ENCODE assay signal across 26 mouse cellular contexts in genomic region chr12:45499834-45500233, GRCm38 (mm10).
A peak's percentile ranks its signal among the peaks of the same experiment; 100 is the strongest.
DNase-seq lines count a peak whose midpoint lies in the region; ATAC-seq and TF ChIP-seq lines count a peak whose summit lies in the region.
"Had no signal": no experiment of that assay in that cellular context is flagged by ENCODE, and none has a peak within 500 bp of the region (broad histone marks: within the 10 kb centered on the region; RNA-seq: fewer than 3 reads in every experiment).

No protein-coding gene starts in this region.

- no peaks in the 10 kb centered on the region for H3K36me3 ChIP-seq in hindbrain, embryonic 15.5 days
- H3K36me3 ChIP-seq in hindbrain, embryonic 13.5 days, result no peaks in the 10 kb centered on the region
- H3K36me3 ChIP-seq in forebrain, postnatal 0 days (ENCODE audit: insufficient read depth), result no peaks in the 10 kb centered on the region
- no peaks in the 10 kb centered on the region for H3K36me3 ChIP-seq in midbrain, postnatal 0 days (ENCODE audit: insufficient read depth, low read length)
- H3K36me3 ChIP-seq: embryonic facial prominence, embryonic 15.5 days; heart, embryonic 12.5 days; kidney, embryonic 15.5 days; limb, embryonic 12.5 days; liver, embryonic 12.5 days; neural tube, embryonic 12.5 days had no signal

- H3K4me3 ChIP-seq in hindbrain, embryonic 15.5 days, result no peak overlapping the region
- no peak overlapping the region for H3K4me3 ChIP-seq in hindbrain, embryonic 13.5 days
- no peak overlapping the region for H3K4me3 ChIP-seq in forebrain, postnatal 0 days (ENCODE audit: low read depth, low read length)
- H3K4me3 ChIP-seq in midbrain, postnatal 0 days (ENCODE audit: low read depth, low read length), result no peak overlapping the region
- H3K4me3 ChIP-seq: embryonic facial prominence, embryonic 15.5 days; heart, embryonic 12.5 days; kidney, embryonic 15.5 days; limb, embryonic 12.5 days; liver, embryonic 12.5 days; neural tube, embryonic 12.5 days had no signal

- H3K9ac ChIP-seq in hindbrain, embryonic 15.5 days, result no peak overlapping the region
- H3K9ac ChIP-seq in hindbrain, embryonic 13.5 days, result no peak overlapping the region
- no peak overlapping the region for H3K9ac ChIP-seq in forebrain, postnatal 0 days
- no peak overlapping the region for H3K9ac ChIP-seq in midbrain, postnatal 0 days (replicated peaks; ENCODE audit: low read length, poor library complexity, severe bottlenecking)
- H3K9ac ChIP-seq: embryonic facial prominence, embryonic 15.5 days; heart, embryonic 12.5 days; kidney, embryonic 15.5 days; limb, embryonic 12.5 days; liver, embryonic 12.5 days; neural tube, embryonic 12.5 days had no signal

- 0 out of 2 replicates have a peak, but pooled peaks cover 5% of the 10 kb centered on the region for H3K4me1 ChIP-seq in hindbrain, embryonic 15.5 days (replicated peaks)
- H3K4me1 ChIP-seq in hindbrain, embryonic 13.5 days (replicated peaks), result no peaks in the 10 kb centered on the region
- no peaks in the 10 kb centered on the region for H3K4me1 ChIP-seq in forebrain, postnatal 0 days (ENCODE audit: insufficient read depth)
- H3K4me1 ChIP-seq in midbrain, postnatal 0 days (ENCODE audit: insufficient read depth, low read length), result no peaks in the 10 kb centered on the region
- H3K4me1 ChIP-seq: embryonic facial prominence, embryonic 15.5 days; heart, embryonic 12.5 days; kidney, embryonic 15.5 days; limb, embryonic 12.5 days; liver, embryonic 12.5 days; neural tube, embryonic 12.5 days had no signal

- DNase-seq in ZHBTc4 (ENCODE audit: low read depth, low spot score), result peak; percentile 15
- DNase-seq in forebrain, postnatal 0 days, result peak; percentile 3
- DNase-seq in midbrain, postnatal 0 days (ENCODE audit: low spot score), result peak; percentile 10
- DNase-seq in thymus, postnatal 4 days, result no peak
- DNase-seq in cerebellum, adult 18-20 months, result no peak
- DNase-seq in right cerebral cortex, adult 2 months (ENCODE audit: low spot score in 2 of 2), result no peak
- DNase-seq: adrenal gland, postnatal 10 days; B cell, adult 2 months; cerebellum, adult 9-10 months; gastrocnemius, postnatal 25 days; heart, adult 18-20 months; heart, postnatal 14 days; kidney, adult 11 months; kidney, postnatal 4 days; lung, adult 2 months; lung, postnatal 14 days; right cerebral cortex, postnatal 14 days had no signal

- WGBS in hindbrain, embryonic 15.5 days, result 45% methylated on average over 6 of the region's 6 CpGs
- WGBS in hindbrain, embryonic 13.5 days, result 50% methylated on average over 6 of the region's 6 CpGs
- WGBS in forebrain, postnatal 0 days, result 33% methylated on average over 6 of the region's 6 CpGs
- 54% methylated on average over 6 of the region's 6 CpGs for WGBS in midbrain, postnatal 0 days

- H3K27me3 ChIP-seq in hindbrain, embryonic 15.5 days, result no peaks in the 10 kb centered on the region
- no peaks in the 10 kb centered on the region for H3K27me3 ChIP-seq in hindbrain, embryonic 13.5 days
- H3K27me3 ChIP-seq in forebrain, postnatal 0 days (ENCODE audit: insufficient read depth, low read length), result no peaks in the 10 kb centered on the region
- no peaks in the 10 kb centered on the region for H3K27me3 ChIP-seq in midbrain, postnatal 0 days (ENCODE audit: insufficient read depth, low read length)
- H3K27me3 ChIP-seq: embryonic facial prominence, embryonic 15.5 days; heart, embryonic 12.5 days; kidney, embryonic 15.5 days; limb, embryonic 12.5 days; liver, embryonic 12.5 days; neural tube, embryonic 12.5 days had no signal

- no peak overlapping the region for H3K27ac ChIP-seq in hindbrain, embryonic 15.5 days (replicated peaks)
- H3K27ac ChIP-seq in hindbrain, embryonic 13.5 days, result no peak overlapping the region
- H3K27ac ChIP-seq in forebrain, postnatal 0 days (ENCODE audit: low read depth, low read length), result no peak overlapping the region
- H3K27ac ChIP-seq in midbrain, postnatal 0 days (ENCODE audit: low read depth, low read length), result no peak overlapping the region
- H3K27ac ChIP-seq: embryonic facial prominence, embryonic 15.5 days; kidney, embryonic 15.5 days; limb, embryonic 12.5 days; liver, embryonic 12.5 days; neural tube, embryonic 12.5 days; stomach, postnatal 0 days had no signal

- 0 out of 2 replicates have a peak, but pooled peaks have one; percentile 42 for ATAC-seq in hindbrain, embryonic 15.5 days (ENCODE audit: low FRiP score, low read depth)
- no peak for ATAC-seq in hindbrain, embryonic 13.5 days (ENCODE audit: low FRiP score)
- ATAC-seq in forebrain, postnatal 0 days, result no peak
- no peak for ATAC-seq in midbrain, postnatal 0 days (ENCODE audit: low FRiP score)
- ATAC-seq: liver, embryonic 12.5 days had no signal

- no peaks in the 10 kb centered on the region for H3K9me3 ChIP-seq in hindbrain, embryonic 15.5 days
- no peaks in the 10 kb centered on the region for H3K9me3 ChIP-seq in hindbrain, embryonic 13.5 days
- no peaks in the 10 kb centered on the region for H3K9me3 ChIP-seq in forebrain, postnatal 0 days (ENCODE audit: low read length)
- H3K9me3 ChIP-seq in midbrain, postnatal 0 days (ENCODE audit: low read length), result no peaks in the 10 kb centered on the region
- H3K9me3 ChIP-seq: embryonic facial prominence, embryonic 15.5 days; heart, embryonic 12.5 days; kidney, embryonic 15.5 days; limb, embryonic 12.5 days; liver, embryonic 12.5 days; neural tube, embryonic 12.5 days had no signal

- no peak overlapping the region for H3K4me2 ChIP-seq in hindbrain, embryonic 15.5 days
- no peak overlapping the region for H3K4me2 ChIP-seq in hindbrain, embryonic 13.5 days
- H3K4me2 ChIP-seq in forebrain, postnatal 0 days (ENCODE audit: low read depth), result no peak overlapping the region
- H3K4me2 ChIP-seq in midbrain, postnatal 0 days (ENCODE audit: low read depth, low read length, poor library complexity, severe bottlenecking), result no peak overlapping the region
- H3K4me2 ChIP-seq: embryonic facial prominence, embryonic 15.5 days; heart, embryonic 12.5 days; kidney, embryonic 15.5 days; limb, embryonic 12.5 days; liver, embryonic 12.5 days; neural tube, embryonic 12.5 days had no signal

- no peak for TF ChIP-seq CTCF in forebrain, postnatal 0 days (IDR thresholded peaks at IDR 0.05; ENCODE audit: low read depth)
- no peak for TF ChIP-seq CTCF in midbrain, postnatal 0 days (IDR thresholded peaks at IDR 0.05)

Comparison
In these comparisons a context has a peak if more than half of its experiments do, and no peak if none do; other contexts are left out.
1. DNase-seq: peak in ZHBTc4 (single experiment), forebrain, postnatal 0 days (single experiment) and midbrain, postnatal 0 days (single experiment); none in thymus, postnatal 4 days (single experiment), cerebellum, adult 18-20 months (0 of 2) and right cerebral cortex, adult 2 months (0 of 2).